Mouse (Mus musculus): ENCODE measurements around the gene Actr6.

- TF ChIP-seq CTCF (IDR thresholded peaks at IDR 0.05; ENCODE audit: low read depth), result no peak
- TF ChIP-seq EP300 (IDR thresholded peaks at IDR 0.05; ENCODE audit: low read depth), result no peak
These were observed 5.8 kb upstream of the Actr6 start for GRCm38 (mm10) chr10:89737887-89738286.

Data from heart, postnatal 0 days (tissue).